Mouse (Mus musculus): ENCODE results near the gene Lrmda. TPM values are rescaled to one million over a fixed set of nuclear protein-coding genes. Genes with fewer than 3 reads are reported as not detected.

The Lrmda gene
- polyA plus RNA-seq, 1 experiment: not detected

DNA sequence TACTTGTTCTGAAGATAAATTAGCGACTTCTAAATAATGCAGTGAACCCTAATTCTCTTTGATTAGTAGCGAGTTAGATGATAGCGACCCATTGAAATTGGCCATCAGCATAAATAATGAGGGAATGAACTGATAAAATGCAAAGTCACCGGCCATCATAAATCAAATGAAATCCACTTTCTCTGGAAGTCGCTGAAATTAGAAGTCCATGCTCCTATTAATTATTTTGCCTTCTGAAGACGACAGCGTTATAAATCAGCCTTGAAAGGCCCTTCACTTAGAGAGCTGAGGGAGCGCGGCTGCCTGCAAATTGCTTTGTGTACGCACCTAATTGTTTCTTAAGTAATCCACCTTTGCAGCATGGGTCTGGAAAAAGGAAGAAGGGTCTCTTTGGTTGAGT lies 374.1 kb downstream of the Lrmda start:
- TF ChIP-seq CTCF (IDR thresholded peaks at IDR 0.05; ENCODE audit: borderline replicate concordance, insufficient read depth, low read length): no peak
- no peak for TF ChIP-seq POLR2A (IDR thresholded peaks at IDR 0.05; ENCODE audit: low read depth, low read length)
- H3K4me3 ChIP-seq (ENCODE audit: insufficient read depth, low read length): no peak overlapping the region
- no peak overlapping the region for H3K27ac ChIP-seq (ENCODE audit: insufficient read depth, low read length)
- H3K4me1 ChIP-seq (ENCODE audit: control insufficient read depth, insufficient read depth, low read length): no peaks in the 10 kb centered on the region

DNA sequence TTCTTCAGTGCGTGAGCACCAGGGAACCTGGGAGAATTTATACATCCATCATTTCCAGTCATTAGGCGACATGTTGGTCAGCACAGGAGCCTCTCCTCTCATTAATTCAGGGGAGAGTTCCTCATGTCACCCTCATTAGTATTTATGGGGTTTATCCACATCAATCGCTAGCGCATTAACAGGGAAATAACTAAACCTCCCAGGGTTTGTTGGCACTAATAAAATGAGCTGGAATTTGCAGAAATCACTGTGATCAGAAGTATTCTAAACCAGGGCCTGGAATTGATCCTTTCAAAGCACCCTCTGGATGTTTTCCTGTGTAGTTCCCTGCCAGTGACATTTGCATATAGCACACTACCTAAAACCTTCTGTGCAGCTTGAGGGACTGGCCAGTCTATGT lies 382.9 kb downstream of the Lrmda start:
- H3K4me3 ChIP-seq (ENCODE audit: insufficient read depth, low read length): no peak overlapping the region
- TF ChIP-seq CTCF (IDR thresholded peaks at IDR 0.05; ENCODE audit: borderline replicate concordance, insufficient read depth, low read length) (no peak), POLR2A (IDR thresholded peaks at IDR 0.05; ENCODE audit: low read depth, low read length) (no peak)

GRCm38 (mm10) chr14:22406623-22407022 lies 387.1 kb downstream of the Lrmda start:
- no peak for TF ChIP-seq POLR2A (IDR thresholded peaks at IDR 0.05; ENCODE audit: low read depth, low read length)
- no peak for TF ChIP-seq CTCF (IDR thresholded peaks at IDR 0.05; ENCODE audit: borderline replicate concordance, insufficient read depth, low read length)
- Histone ChIP-seq H3K27ac (ENCODE audit: insufficient read depth, low read length) (no peak overlapping the region), H3K4me3 (ENCODE audit: insufficient read depth, low read length) (no peak overlapping the region), H3K4me1 (ENCODE audit: control insufficient read depth, insufficient read depth, low read length) (no peaks in the 10 kb centered on the region)

More for the DNA sequence above, 382.9 kb downstream of the Lrmda start:
- H3K27ac ChIP-seq (ENCODE audit: insufficient read depth, low read length): no peak overlapping the region
- H3K4me1 ChIP-seq (ENCODE audit: control insufficient read depth, insufficient read depth, low read length): no peaks in the 10 kb centered on the region

DNA sequence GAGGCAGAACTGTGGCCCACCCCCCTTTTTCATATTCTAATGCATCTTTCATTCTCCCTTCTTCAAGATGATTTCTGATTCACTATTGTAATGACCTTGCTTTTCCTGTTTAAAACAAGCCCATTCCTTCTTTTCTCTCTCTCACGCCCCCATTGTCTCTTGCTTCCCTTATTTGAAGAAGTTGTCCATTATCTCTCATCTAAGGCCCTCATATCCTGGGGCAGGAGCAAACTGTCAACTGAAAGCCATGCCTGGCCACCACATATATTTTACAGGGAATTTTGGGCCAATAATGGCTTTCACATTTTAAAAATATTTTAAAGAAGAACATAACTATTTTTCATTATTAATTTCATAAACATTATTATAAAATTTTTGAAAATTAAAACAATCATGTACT lies 391.3 kb downstream of the Lrmda start:
- Histone ChIP-seq H3K4me1 (ENCODE audit: control insufficient read depth, insufficient read depth, low read length) (no peaks in the 10 kb centered on the region), H3K27ac (ENCODE audit: insufficient read depth, low read length) (no peak overlapping the region), H3K4me3 (ENCODE audit: insufficient read depth, low read length) (no peak overlapping the region)
- TF ChIP-seq POLR2A (IDR thresholded peaks at IDR 0.05; ENCODE audit: low read depth, low read length): no peak
- TF ChIP-seq CTCF (IDR thresholded peaks at IDR 0.05; ENCODE audit: borderline replicate concordance, insufficient read depth, low read length): no peak

DNA sequence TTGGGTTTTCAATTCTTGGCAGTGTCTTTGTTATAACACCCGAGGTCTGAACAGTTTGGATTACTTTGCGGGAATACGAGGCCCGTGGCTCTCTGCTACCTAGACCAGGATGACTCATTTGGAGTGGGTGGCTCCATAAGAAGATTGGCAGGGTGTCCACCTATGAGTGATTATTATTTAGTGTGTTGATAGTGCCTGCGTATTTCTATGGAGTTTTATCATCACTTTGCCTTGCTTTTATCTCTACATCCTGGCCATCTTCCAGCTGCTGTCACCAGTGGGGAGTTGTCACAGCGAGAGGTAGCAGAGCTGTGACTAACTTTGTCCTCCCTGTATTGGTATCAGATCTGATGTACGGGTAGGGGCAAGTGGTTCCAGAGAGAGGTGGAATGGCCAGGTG lies 393.7 kb downstream of the Lrmda start:
- H3K27ac ChIP-seq (ENCODE audit: insufficient read depth, low read length): no peak overlapping the region
- TF ChIP-seq POLR2A (IDR thresholded peaks at IDR 0.05; ENCODE audit: low read depth, low read length): no peak
- TF ChIP-seq CTCF (IDR thresholded peaks at IDR 0.05; ENCODE audit: borderline replicate concordance, insufficient read depth, low read length): no peak
- no peak overlapping the region for H3K4me3 ChIP-seq (ENCODE audit: insufficient read depth, low read length)
- H3K4me1 ChIP-seq (ENCODE audit: control insufficient read depth, insufficient read depth, low read length): no peaks in the 10 kb centered on the region

DNA sequence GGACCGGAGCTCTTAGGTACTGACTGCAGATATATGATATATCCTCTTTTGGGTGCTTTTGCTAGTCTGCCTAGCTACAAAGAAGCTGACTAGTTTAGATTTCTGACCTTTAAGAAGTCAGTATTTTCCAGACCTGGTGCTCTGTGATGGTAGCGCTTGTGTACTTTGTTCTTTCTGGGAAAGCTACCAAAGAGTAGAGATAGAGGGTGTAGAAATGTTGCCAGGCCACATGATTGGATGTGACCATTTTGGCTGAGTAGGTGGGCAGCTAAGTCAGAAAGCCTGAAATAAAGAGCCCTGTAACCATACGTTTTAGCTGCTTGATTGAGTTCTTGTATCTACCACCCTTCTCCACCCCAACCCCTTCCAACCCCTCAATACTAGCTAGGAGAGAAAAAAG lies 398.2 kb downstream of the Lrmda start:
- no peak for TF ChIP-seq CTCF (IDR thresholded peaks at IDR 0.05; ENCODE audit: borderline replicate concordance, insufficient read depth, low read length)
- TF ChIP-seq POLR2A (IDR thresholded peaks at IDR 0.05; ENCODE audit: low read depth, low read length): no peak
- no peak overlapping the region for H3K4me3 ChIP-seq (ENCODE audit: insufficient read depth, low read length)
- no peak overlapping the region for H3K27ac ChIP-seq (ENCODE audit: insufficient read depth, low read length)
- no peaks in the 10 kb centered on the region for H3K4me1 ChIP-seq (ENCODE audit: control insufficient read depth, insufficient read depth, low read length)

- Histone ChIP-seq H3K4me3 (ENCODE audit: insufficient read depth, low read length) (no peak overlapping the region), H3K27ac (ENCODE audit: insufficient read depth, low read length) (no peak overlapping the region), H3K4me1 (ENCODE audit: control insufficient read depth, insufficient read depth, low read length) (no peaks in the 10 kb centered on the region)
- TF ChIP-seq POLR2A (IDR thresholded peaks at IDR 0.05; ENCODE audit: low read depth, low read length): no peak
- TF ChIP-seq CTCF (IDR thresholded peaks at IDR 0.05; ENCODE audit: borderline replicate concordance, insufficient read depth, low read length): no peak
Observed at GRCm38 (mm10) chr14:22421668-22422067, 402.2 kb downstream of the Lrmda start.

DNA sequence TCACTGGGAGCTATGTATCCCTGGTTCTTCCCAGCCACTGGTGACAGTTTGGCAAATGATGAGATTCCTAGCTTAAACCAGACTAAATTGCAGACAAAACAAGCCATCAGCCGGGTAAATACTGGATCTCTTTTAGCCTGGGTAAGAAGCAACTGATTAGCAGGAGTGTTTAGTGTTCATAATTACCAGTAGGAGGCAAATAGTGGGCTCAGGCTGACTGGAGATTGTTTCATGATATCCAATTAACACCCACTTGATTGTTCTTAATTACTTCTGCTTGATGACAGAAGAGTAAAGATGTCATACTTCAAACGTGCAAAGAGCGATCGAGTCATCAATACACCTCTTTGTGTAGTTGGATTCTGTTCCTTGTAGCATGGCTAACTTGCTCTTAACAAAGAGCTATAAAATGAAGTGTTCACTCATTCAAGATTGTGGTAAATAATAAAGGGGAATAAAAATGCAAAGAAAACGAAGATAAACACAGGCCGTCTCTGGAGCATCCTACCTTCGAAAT lies 405.6 kb downstream of the Lrmda start:
- Histone ChIP-seq H3K4me3 (ENCODE audit: insufficient read depth, low read length) (no peak overlapping the region), H3K4me1 (ENCODE audit: control insufficient read depth, insufficient read depth, low read length) (no peaks in the 10 kb centered on the region), H3K27ac (ENCODE audit: insufficient read depth, low read length) (no peak overlapping the region)
- TF ChIP-seq CTCF (IDR thresholded peaks at IDR 0.05; ENCODE audit: borderline replicate concordance, insufficient read depth, low read length) (no peak), POLR2A (IDR thresholded peaks at IDR 0.05; ENCODE audit: low read depth, low read length) (no peak)

GRCm38 (mm10) chr14:22435441-22435840 lies 415.9 kb downstream of the Lrmda start:
- H3K27ac ChIP-seq (ENCODE audit: insufficient read depth, low read length): no peak overlapping the region
- no peak overlapping the region for H3K4me3 ChIP-seq (ENCODE audit: insufficient read depth, low read length)
- no peaks in the 10 kb centered on the region for H3K4me1 ChIP-seq (ENCODE audit: control insufficient read depth, insufficient read depth, low read length)
- no peak for TF ChIP-seq CTCF (IDR thresholded peaks at IDR 0.05; ENCODE audit: borderline replicate concordance, insufficient read depth, low read length)
- TF ChIP-seq POLR2A (IDR thresholded peaks at IDR 0.05; ENCODE audit: low read depth, low read length): no peak

- no peak overlapping the region for H3K4me3 ChIP-seq (ENCODE audit: insufficient read depth, low read length)
- no peaks in the 10 kb centered on the region for H3K4me1 ChIP-seq (ENCODE audit: control insufficient read depth, insufficient read depth, low read length)
- TF ChIP-seq CTCF (IDR thresholded peaks at IDR 0.05; ENCODE audit: borderline replicate concordance, insufficient read depth, low read length): no peak
- TF ChIP-seq POLR2A (IDR thresholded peaks at IDR 0.05; ENCODE audit: low read depth, low read length): no peak
- H3K27ac ChIP-seq (ENCODE audit: insufficient read depth, low read length): no peak overlapping the region
Observed at GRCm38 (mm10) chr14:22435860-22436377, 416.4 kb downstream of the Lrmda start.
